Mouse (Mus musculus) lung, embryonic 14.5 days (tissue): ENCODE results near the gene 4931406P16Rik. TPM values are rescaled to one million over a fixed set of nuclear protein-coding genes. Genes with fewer than 3 reads are reported as not detected.

Experiments
- ATAC-seq: fragments of 200-750 bp; cut with Nextera tagmentation; 2 replicates; pipeline ENCODE4 v1.8.0; 2017; ENCODE audit warnings: mild to moderate bottlenecking, moderate TSS enrichment, moderate library complexity; ENCODE audit not compliant: insufficient read depth
- DNase-seq: peaks from one replicate; pipeline ENCODE4 v3.0.0-alpha.2; 2015
- H3K27ac ChIP-seq: fragments of 300-500 bp; sonication (generic); 2 replicates; pipeline ENCODE4 v1.5.1; 2014; ENCODE audit warnings: low read depth, mild to moderate bottlenecking, moderate library complexity
- H3K27me3 ChIP-seq: fragments of 300-500 bp; sonication (generic); 2 replicates; pipeline ENCODE4 v1.6.1; 2014; ENCODE audit warnings: low read length, control low read depth; ENCODE audit not compliant: insufficient read depth
- H3K36me3 ChIP-seq: fragments of 300-500 bp; sonication (generic); 2 replicates; pipeline ENCODE4 v1.6.1; 2014; ENCODE audit warnings: control low read depth; ENCODE audit not compliant: insufficient read depth
- H3K4me1 ChIP-seq: fragments of 300-500 bp; sonication (generic); 2 replicates; pipeline ENCODE4 v1.6.1; 2014; ENCODE audit warnings: antibody characterized with exemption, control low read depth; ENCODE audit not compliant: insufficient read depth
- H3K4me2 ChIP-seq: fragments of 300-500 bp; sonication (generic); 2 replicates; pipeline ENCODE4 v1.6.1; 2014; ENCODE audit warnings: mild to moderate bottlenecking
- H3K4me3 ChIP-seq: fragments of 300-500 bp; sonication (generic); 2 replicates; pipeline ENCODE4 v1.5.1; 2014; ENCODE audit warnings: low read depth, low read length
- H3K9ac ChIP-seq: fragments of 300-500 bp; sonication (generic); 2 replicates; pipeline ENCODE4 v1.6.1; 2014
- H3K9me3 ChIP-seq: fragments of 300-500 bp; sonication (generic); 2 replicates; pipeline ENCODE4 v1.6.1; 2016; ENCODE audit warnings: low read depth, low read length, control low read depth
- CTCF ChIP-seq: IDR thresholded peaks from 2 replicates; pipeline ENCODE4 v1.5.1; 2016; ENCODE audit warnings: antibody characterized with exemption, low read depth
- WGBS: fragments of 180-500 bp; shearing (Covaris S2); extraction: QIAGEN DNeasy Blood & Tissue Kit; methylation state at CpG from one replicate; pipeline ENCODE4 v1.1.7; 2014; 5-methylcytosine and 5-hydroxymethylcytosine counted together
- polyA plus RNA-seq: library from polyadenylated mRNA; unstranded; fragments of >200 nt; fragmentation: Nextera tagmentation; extraction: Ambion mirVana; gene quantifications from 2 replicates; pipeline ENCODE4 v1.2.1, GENCODE M21; 2014

4931406P16Rik gene
- polyA plus RNA-seq, 1 experiment from 2014 or later: 54.7 TPM

- Histone ChIP-seq H3K4me3 (peak overlapping the region; percentile 74), H3K9me3 (no peaks in the 10 kb centered on the region), H3K36me3 (peaks cover 41% of the 10 kb centered on the region), H3K27me3 (no peaks in the 10 kb centered on the region), H3K9ac (0 out of 2 replicates have a peak overlapping the region, but pooled peaks have one; percentile 14), H3K4me2 (peak overlapping the region; percentile 70), H3K4me1 (peaks cover 7% of the 10 kb centered on the region; the same call in 1 of the 2 replicates), H3K27ac (no peak overlapping the region)
- no peak for ATAC-seq
- WGBS: 34% methylated on average over 7 of the region's 9 CpGs
- DNase-seq: peak; percentile 9
- TF ChIP-seq CTCF: no peak
These were observed 84.7 kb downstream of the 4931406P16Rik start for GRCm38 (mm10) chr7:34228641-34229040.

GRCm38 (mm10) chr7:34226846-34227245 lies 86.5 kb downstream of the 4931406P16Rik start:
- no peaks in the 10 kb centered on the region for H3K9me3 ChIP-seq
- H3K4me3 ChIP-seq: no peak overlapping the region
- no peaks in the 10 kb centered on the region for H3K4me1 ChIP-seq
- peaks cover 58% of the 10 kb centered on the region for H3K36me3 ChIP-seq
- H3K4me2 ChIP-seq: no peak overlapping the region
- no peak overlapping the region for H3K27ac ChIP-seq
- DNase-seq (no peak), ATAC-seq (no peak)
- no peak overlapping the region for H3K9ac ChIP-seq
- TF ChIP-seq CTCF: peak; percentile 41
- WGBS: 86% methylated on average over 12 of the region's 12 CpGs
- no peaks in the 10 kb centered on the region for H3K27me3 ChIP-seq

GRCm38 (mm10) chr7:34226086-34226485 lies 87.3 kb downstream of the 4931406P16Rik start:
- DNase-seq (no peak), ATAC-seq (no peak)
- H3K27me3 ChIP-seq: no peaks in the 10 kb centered on the region
- no peak overlapping the region for H3K4me2 ChIP-seq
- no peaks in the 10 kb centered on the region for H3K4me1 ChIP-seq
- 73% methylated on average over 8 of the region's 8 CpGs for WGBS
- H3K27ac ChIP-seq: no peak overlapping the region
- peaks cover 66% of the 10 kb centered on the region for H3K36me3 ChIP-seq
- H3K9me3 ChIP-seq: no peaks in the 10 kb centered on the region
- H3K9ac ChIP-seq: no peak overlapping the region
- no peak overlapping the region for H3K4me3 ChIP-seq
- TF ChIP-seq CTCF: no peak

GRCm38 (mm10) chr7:34224308-34224707 lies 89.0 kb downstream of the 4931406P16Rik start:
- Histone ChIP-seq H3K36me3 (peaks cover 83% of the 10 kb centered on the region), H3K4me3 (no peak overlapping the region), H3K9me3 (no peaks in the 10 kb centered on the region), H3K4me2 (no peak overlapping the region), H3K9ac (no peak overlapping the region), H3K27me3 (no peaks in the 10 kb centered on the region), H3K27ac (no peak overlapping the region), H3K4me1 (no peaks in the 10 kb centered on the region)
- no peak for DNase-seq
- WGBS: 88% methylated on average over 6 of the region's 6 CpGs
- no peak for ATAC-seq
- TF ChIP-seq CTCF: no peak

- Histone ChIP-seq H3K27me3 (no peaks in the 10 kb centered on the region), H3K36me3 (peaks cover 97% of the 10 kb centered on the region), H3K4me2 (no peak overlapping the region), H3K27ac (no peak overlapping the region), H3K9ac (no peak overlapping the region), H3K4me3 (no peak overlapping the region), H3K9me3 (no peaks in the 10 kb centered on the region), H3K4me1 (no peaks in the 10 kb centered on the region)
- DNase-seq: no peak
- no peak for ATAC-seq
- 0 out of 2 replicates have a peak, but pooled peaks have one; percentile 15 for TF ChIP-seq CTCF
- WGBS: 93% methylated on average over 10 of the region's 10 CpGs
These were observed 91.0 kb downstream of the 4931406P16Rik start for GRCm38 (mm10) chr7:34222340-34222739.

GRCm38 (mm10) chr7:34221594-34222250 lies 91.6 kb downstream of the 4931406P16Rik start:
- no peak overlapping the region for H3K9ac ChIP-seq
- no peaks in the 10 kb centered on the region for H3K27me3 ChIP-seq
- H3K27ac ChIP-seq: no peak overlapping the region
- DNase-seq (no peak), ATAC-seq (no peak)
- no peak for TF ChIP-seq CTCF
- WGBS: 86% methylated on average over 9 of the region's 9 CpGs
- no peak overlapping the region for H3K4me2 ChIP-seq
- peaks cover 97% of the 10 kb centered on the region for H3K36me3 ChIP-seq
- H3K4me3 ChIP-seq: no peak overlapping the region
- H3K4me1 ChIP-seq: no peaks in the 10 kb centered on the region
- no peaks in the 10 kb centered on the region for H3K9me3 ChIP-seq

- Histone ChIP-seq H3K27ac (no peak overlapping the region), H3K9me3 (no peaks in the 10 kb centered on the region), H3K4me3 (no peak overlapping the region), H3K4me1 (no peaks in the 10 kb centered on the region), H3K27me3 (no peaks in the 10 kb centered on the region), H3K9ac (no peak overlapping the region), H3K4me2 (no peak overlapping the region), H3K36me3 (peaks cover 98% of the 10 kb centered on the region)
- DNase-seq (no peak), ATAC-seq (no peak)
- TF ChIP-seq CTCF: no peak
- 70% methylated on average over 1 of the region's 1 CpGs for WGBS
These were observed 94.9 kb downstream of the 4931406P16Rik start for GRCm38 (mm10) chr7:34218496-34218895.
